Mouse (Mus musculus) lung, postnatal 36 days (tissue): ENCODE data around the gene Pigz.
A peak's percentile ranks its signal among the peaks of the same experiment; 100 is the strongest.
"Not testable (repeated sequence)": the region's sequence is repeated elsewhere in the genome, so short reads cannot be mapped to it uniquely, and the experiment has no call there.

Experiments used
- DNase-seq: peaks from one replicate; pipeline ENCODE4 v3.0.0; 2022; ENCODE audit warnings: mixed read lengths

Pigz gene

GRCm38 (mm10) chr16:31932840-31933697, 582 bp upstream of the Pigz start:
- DNase-seq, result peak; percentile 90

GRCm38 (mm10) chr16:31934550-31935010, 929 bp downstream of the Pigz start:
- no peak for DNase-seq

- DNase-seq, result no peak
Measured at GRCm38 (mm10) chr16:31935091-31935979, 1.7 kb downstream of the Pigz start.

- DNase-seq, result no peak
Measured at GRCm38 (mm10) chr16:31936568-31936967, 2.9 kb downstream of the Pigz start.

- DNase-seq, result no peak
Measured at GRCm38 (mm10) chr16:31938856-31939255, 5.2 kb downstream of the Pigz start.

- DNase-seq, result no peak
Measured at GRCm38 (mm10) chr16:31940586-31940985, 6.9 kb downstream of the Pigz start.

GRCm38 (mm10) chr16:31943980-31944379, 10.3 kb downstream of the Pigz start:
- DNase-seq, result peak; percentile 84

GRCm38 (mm10) chr16:31944698-31945255, 11.1 kb downstream of the Pigz start:
- no peak for DNase-seq

GRCm38 (mm10) chr16:31945372-31945771, 11.7 kb downstream of the Pigz start:
- no peak for DNase-seq

GRCm38 (mm10) chr16:31945986-31946385, 12.3 kb downstream of the Pigz start:
- not testable (repeated sequence) for DNase-seq

- no peak for DNase-seq
Measured at GRCm38 (mm10) chr16:31947333-31947732, 13.7 kb downstream of the Pigz start.

GRCm38 (mm10) chr16:31947901-31948316, 14.3 kb downstream of the Pigz start:
- no peak for DNase-seq

GRCm38 (mm10) chr16:31948345-31948774, 14.7 kb downstream of the Pigz start, which contains the start of the genes 0610012G03Rik and Ncbp2:
Gene 0610012G03Rik (minus strand): TSS chr16:31948494.
Gene Ncbp2 (plus strand): TSS chr16:31948513.
- DNase-seq, result peak; percentile 97

- DNase-seq, result no peak
Measured at GRCm38 (mm10) chr16:31963224-31963623, 29.6 kb downstream of the Pigz start.

GRCm38 (mm10) chr16:31975258-31975657, 41.6 kb downstream of the Pigz start:
- DNase-seq, result no peak

GRCm38 (mm10) chr16:31979501-31979900, 45.9 kb downstream of the Pigz start:
- no peak for DNase-seq

- DNase-seq, result no peak
Measured at GRCm38 (mm10) chr16:31980946-31981345, 47.3 kb downstream of the Pigz start.

- no peak for DNase-seq
Measured at GRCm38 (mm10) chr16:31992039-31992438, 58.4 kb downstream of the Pigz start.

GRCm38 (mm10) chr16:31993195-31993594, 59.5 kb downstream of the Pigz start:
- no peak for DNase-seq

GRCm38 (mm10) chr16:31993946-31994345, 60.3 kb downstream of the Pigz start:
- no peak for DNase-seq
